Mouse (Mus musculus): ENCODE results near the gene Lrfn3. TPM values are rescaled to one million over a fixed set of nuclear protein-coding genes. Genes with fewer than 3 reads are reported as not detected.

Gene Lrfn3
- polyA plus RNA-seq, 1 experiment from 2014 or later: 21.9 TPM

DNA sequence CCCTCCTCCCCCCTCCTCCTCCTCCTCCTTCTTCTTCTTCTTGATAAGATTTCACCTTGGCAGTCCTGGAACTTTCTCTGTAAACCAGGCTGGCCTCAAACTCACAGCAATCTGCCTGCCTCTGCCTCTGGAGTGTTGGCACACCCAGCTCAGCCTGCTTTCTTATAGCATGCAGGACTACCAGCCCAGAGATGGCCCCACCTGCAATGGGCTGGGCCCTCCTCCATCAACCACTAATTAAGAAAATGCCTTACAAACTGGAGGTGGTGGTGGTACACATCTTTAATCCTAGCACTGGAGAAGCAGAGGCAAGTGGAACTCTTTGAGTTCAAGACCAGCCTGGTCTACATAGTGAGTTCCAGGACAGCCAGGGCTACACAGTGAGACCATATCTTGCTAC is 36.1 kb downstream of the Lrfn3 start:
- TF ChIP-seq CTCF (IDR thresholded peaks at IDR 0.05): no peak
- no peak for ATAC-seq
- H3K27me3 ChIP-seq: no peaks in the 10 kb centered on the region
- CTCF ChIA-PET: interaction anchor here (2.0 kb wide), 1 partner anchor 9 kb away, joined by 7 read pairs; no protein-coding TSS in a partner anchor
- no peak for DNase-seq (ENCODE audit: low read depth, low spot score)
- POLR2A ChIA-PET: no interaction called here
- in situ Hi-C loops (cut with MboI; ENCODE audit: low pct_unique_long_range_greater_than_20kb): no loop called here

DNA sequence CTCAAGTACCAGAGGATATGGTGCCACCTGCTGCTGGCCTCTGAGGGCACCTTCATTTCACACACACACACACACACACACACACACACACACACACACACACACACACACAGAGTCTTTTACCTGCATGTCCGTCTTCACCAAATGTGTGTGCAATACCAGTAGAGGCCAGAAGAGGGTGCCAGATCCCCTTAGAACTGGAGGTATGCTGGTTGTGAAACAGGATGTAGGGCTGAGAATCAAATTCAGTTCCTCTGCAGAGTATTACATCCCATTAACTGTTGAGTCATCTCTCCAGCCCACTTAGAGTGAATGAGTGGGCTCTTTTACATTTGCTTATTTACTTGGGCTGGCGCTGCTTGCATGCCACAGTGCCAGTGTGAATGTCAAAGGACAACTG is 37.2 kb downstream of the Lrfn3 start:
- CTCF ChIA-PET: interaction anchor here (1.2 to 1.5 kb wide), 2 partner anchors 9 to 11 kb away, joined by 6 to 7 read pairs; no protein-coding TSS in a partner anchor
- DNase-seq (ENCODE audit: low read depth, low spot score) (no peak), ATAC-seq (no peak)
- H3K27me3 ChIP-seq: no peaks in the 10 kb centered on the region
- in situ Hi-C loops (cut with MboI; ENCODE audit: low pct_unique_long_range_greater_than_20kb): no loop called here
- POLR2A ChIA-PET: no interaction called here
- no peak for TF ChIP-seq CTCF (IDR thresholded peaks at IDR 0.05)

DNA sequence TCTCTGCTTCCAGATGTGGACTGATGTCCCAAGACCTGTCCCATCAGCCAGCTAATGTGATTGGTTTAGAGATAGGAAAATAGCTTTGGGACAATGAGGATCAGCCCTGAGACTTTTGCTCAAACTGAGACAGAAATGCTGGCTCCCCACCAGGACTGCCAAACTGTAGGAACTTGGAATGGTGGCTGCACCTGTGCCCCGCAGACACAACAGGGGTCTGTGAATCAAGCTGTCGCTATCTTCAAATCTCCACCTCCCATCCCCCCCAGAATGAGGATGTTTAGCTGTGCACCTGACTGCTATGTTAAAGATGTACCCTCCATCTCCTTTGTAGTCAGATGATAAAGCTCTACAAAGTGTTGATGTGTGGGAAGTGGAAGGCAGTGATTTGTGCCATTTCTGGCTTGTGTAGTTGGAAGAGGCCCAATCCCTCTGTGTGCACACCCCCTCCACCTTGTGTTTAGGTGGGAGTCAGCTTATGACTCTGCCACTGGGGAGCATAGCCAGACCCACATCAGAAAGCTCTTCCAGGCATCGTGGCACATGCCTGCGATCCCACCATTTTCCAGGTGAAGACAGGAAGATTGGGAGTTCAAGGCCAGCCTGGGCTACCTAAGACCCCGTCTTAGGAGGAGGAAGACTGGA is 38.1 kb downstream of the Lrfn3 start:
- no peaks in the 10 kb centered on the region for H3K27me3 ChIP-seq
- no peak for ATAC-seq
- ChIA-PET CTCF (interaction anchor here (1.2 to 1.5 kb wide), 3 partner anchors 10 to 22 kb away, joined by 3 to 7 read pairs (median 6); no protein-coding TSS in a partner anchor), POLR2A (interaction anchor here (0.6 kb wide), 1 partner anchor 292 kb away, joined by 3 read pairs; no protein-coding TSS in a partner anchor)
- in situ Hi-C loops (cut with MboI; ENCODE audit: low pct_unique_long_range_greater_than_20kb): no loop called here
- DNase-seq (ENCODE audit: low read depth, low spot score): no peak
- no peak for TF ChIP-seq CTCF (IDR thresholded peaks at IDR 0.05)

DNA sequence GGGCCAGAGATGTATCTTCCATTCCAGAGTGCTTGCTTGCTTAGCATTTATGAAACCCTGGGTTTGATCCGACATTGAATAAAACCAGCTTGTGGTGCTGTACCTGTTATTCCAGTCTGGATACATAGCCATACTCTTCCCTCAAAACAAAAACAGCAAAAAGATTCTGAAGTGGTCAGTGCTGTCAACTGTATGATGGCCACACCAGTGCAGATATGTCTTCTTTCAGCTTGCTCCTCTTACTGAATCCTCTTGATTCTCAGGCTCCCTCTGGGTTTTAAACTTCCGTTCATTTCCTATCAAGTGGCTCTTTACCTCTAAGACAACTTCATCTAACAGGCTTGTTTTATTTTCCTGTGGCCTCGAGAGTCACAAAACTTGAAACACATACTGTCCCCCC is 38.8 kb downstream of the Lrfn3 start, which contains the start of gene Sdhaf1:
Sdhaf1 (minus strand) TSS at position 101 of the 400 bp plus-strand sequence.
- ATAC-seq (no peak), DNase-seq (ENCODE audit: low read depth, low spot score) (no peak)
- TF ChIP-seq CTCF (IDR thresholded peaks at IDR 0.05): no peak
- in situ Hi-C loops (cut with MboI; ENCODE audit: low pct_unique_long_range_greater_than_20kb): no loop called here
- no peaks in the 10 kb centered on the region for H3K27me3 ChIP-seq
- ChIA-PET CTCF (interaction anchor here (1.3 to 1.5 kb wide), 2 partner anchors 12 to 22 kb away, joined by 3 to 6 read pairs; no protein-coding TSS in a partner anchor), POLR2A (no interaction called here)

DNA sequence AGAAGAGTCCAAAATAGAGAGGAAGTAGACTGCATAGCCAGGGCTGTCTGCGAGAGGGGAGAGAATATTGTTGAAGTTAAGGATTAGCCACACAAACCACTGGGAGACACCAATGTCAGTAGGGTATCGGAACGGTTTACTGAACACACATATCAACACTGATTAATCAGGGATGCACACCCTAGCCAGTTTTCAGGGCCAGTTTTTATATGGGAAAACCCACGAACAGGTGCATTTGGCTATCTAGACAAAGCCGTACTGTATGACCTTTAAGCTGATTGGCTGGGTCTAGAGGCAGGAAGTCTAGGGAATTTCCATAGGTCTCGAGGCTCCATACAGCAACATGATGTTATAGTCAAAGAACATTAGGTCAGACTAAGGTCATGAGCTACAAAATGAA is 39.7 kb downstream of the Lrfn3 start:
- DNase-seq (ENCODE audit: low read depth, low spot score) (no peak), ATAC-seq (no peak)
- TF ChIP-seq CTCF (IDR thresholded peaks at IDR 0.05): no peak
- H3K27me3 ChIP-seq: no peaks in the 10 kb centered on the region
- ChIA-PET CTCF (interaction anchor here (1.3 to 1.4 kb wide), 2 partner anchors 13 to 23 kb away, joined by 3 read pairs; no protein-coding TSS in a partner anchor), POLR2A (interaction anchor here (0.5 to 1.5 kb wide), 2 partner anchors 15 to 129 kb away, joined by 3 to 5 read pairs; no protein-coding TSS in a partner anchor)
- in situ Hi-C loops (cut with MboI; ENCODE audit: low pct_unique_long_range_greater_than_20kb): no loop called here

DNA sequence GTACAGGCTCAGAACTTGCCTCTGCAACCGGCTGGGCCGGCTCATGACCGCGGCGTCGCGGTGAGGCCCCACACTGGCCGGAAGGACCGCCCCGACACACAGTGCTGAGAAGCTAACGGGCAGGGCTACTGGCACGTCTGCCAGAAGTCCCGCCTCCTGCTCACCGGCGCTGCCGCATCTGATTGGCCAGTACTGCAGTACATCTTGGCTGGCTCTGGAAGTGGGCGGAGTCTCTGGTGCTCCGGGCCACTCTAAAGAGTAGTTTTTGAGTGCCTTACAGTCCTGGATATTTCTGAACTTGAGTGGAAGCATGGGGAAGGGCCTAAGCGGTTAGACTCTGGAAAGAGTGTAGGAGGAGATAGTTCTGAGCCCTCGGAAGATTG is 40.3 kb downstream of the Lrfn3 start:
- no peak for TF ChIP-seq CTCF (IDR thresholded peaks at IDR 0.05)
- ChIA-PET POLR2A (interaction anchor here (1.5 kb wide), 1 partner anchor 14 kb away, joined by 5 read pairs; no protein-coding TSS in a partner anchor), CTCF (interaction anchor here (1.1 to 1.4 kb wide), 3 partner anchors 11 to 14 kb away, joined by 3 to 4 read pairs (median 4); no protein-coding TSS in a partner anchor)
- peak; percentile 87 for DNase-seq (ENCODE audit: low read depth, low spot score)
- no peaks in the 10 kb centered on the region for H3K27me3 ChIP-seq
- peak; percentile 98 for ATAC-seq
- in situ Hi-C loops (cut with MboI; ENCODE audit: low pct_unique_long_range_greater_than_20kb): no loop called here

DNA sequence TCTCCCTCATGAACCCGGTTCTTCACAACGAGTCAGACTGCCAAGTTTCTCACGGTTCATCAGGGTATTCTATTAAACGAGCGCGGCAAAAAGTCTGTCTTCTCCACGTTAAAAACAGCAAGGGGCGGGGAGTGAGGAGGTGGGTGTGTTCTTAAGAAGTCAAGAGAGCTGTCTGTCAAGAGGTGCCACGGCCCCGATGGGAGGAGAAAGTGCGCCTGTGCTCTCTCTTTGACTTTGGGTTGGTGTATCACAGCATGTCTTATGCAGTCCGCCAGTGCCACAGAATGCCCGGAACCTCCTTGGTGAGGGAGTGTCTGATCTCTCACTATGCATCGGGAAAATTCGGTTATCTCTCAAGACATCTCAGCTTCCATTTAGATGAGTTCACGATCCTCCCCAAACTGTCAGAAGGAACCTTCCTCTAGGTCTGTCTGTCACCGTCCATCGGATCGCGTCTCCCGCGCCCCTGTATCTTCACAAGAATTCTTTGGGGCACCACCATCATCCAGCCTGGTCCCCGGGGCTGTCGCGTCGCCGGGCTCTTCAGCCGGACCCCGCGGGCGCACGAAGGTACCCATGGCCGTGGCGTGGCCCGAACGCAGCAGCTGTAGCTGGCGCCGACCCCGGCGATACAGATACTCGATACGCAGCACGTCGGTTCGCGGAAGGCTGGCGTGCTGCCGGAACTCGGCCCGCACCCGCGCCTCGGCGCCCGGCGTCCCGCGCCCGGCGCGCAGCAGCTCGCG is 40.9 kb downstream of the Lrfn3 start, which contains the start of gene E130208F15Rik:
E130208F15Rik (plus strand) TSS at position 202 of the 746 bp plus-strand sequence.
- H3K27me3 ChIP-seq: no peaks in the 10 kb centered on the region
- ChIA-PET CTCF (interaction anchor here (1.1 to 2.0 kb wide), 3 partner anchors 11 to 14 kb away, joined by 4 to 7 read pairs (median 4); no protein-coding TSS in a partner anchor), POLR2A (interaction anchor here (0.6 to 1.5 kb wide), 3 partner anchors 8 to 14 kb away, joined by 3 to 5 read pairs (median 3); no protein-coding TSS in a partner anchor)
- ATAC-seq (peak; percentile 69), DNase-seq (ENCODE audit: low read depth, low spot score) (no peak)
- TF ChIP-seq CTCF (IDR thresholded peaks at IDR 0.05): no peak
- in situ Hi-C loops (cut with MboI; ENCODE audit: low pct_unique_long_range_greater_than_20kb): no loop called here

DNA sequence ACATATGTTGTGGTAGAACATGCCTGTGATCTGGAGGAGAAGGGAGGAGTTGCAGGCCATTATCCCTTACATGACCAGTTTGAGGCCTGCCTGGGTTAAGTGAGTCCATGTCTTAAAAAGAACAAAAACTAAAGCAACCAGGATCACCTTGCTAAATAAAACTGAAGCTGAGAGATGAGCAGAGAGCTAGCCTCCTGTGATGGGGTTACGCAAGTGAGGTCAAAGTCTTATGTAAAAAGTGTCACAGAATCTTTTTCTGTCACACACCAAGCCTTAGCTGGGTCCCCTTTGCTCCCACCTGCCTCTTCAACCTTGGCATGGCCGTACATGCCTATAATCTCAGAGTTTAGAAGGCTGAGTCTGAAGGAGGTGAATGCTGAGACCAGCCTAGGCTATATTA is 41.6 kb downstream of the Lrfn3 start:
- CTCF ChIA-PET: interaction anchor here (1.0 to 2.0 kb wide), 5 partner anchors 10 to 20 kb away, joined by 3 to 7 read pairs (median 4); partner anchors contain the start of gene Alkbh6

DNA sequence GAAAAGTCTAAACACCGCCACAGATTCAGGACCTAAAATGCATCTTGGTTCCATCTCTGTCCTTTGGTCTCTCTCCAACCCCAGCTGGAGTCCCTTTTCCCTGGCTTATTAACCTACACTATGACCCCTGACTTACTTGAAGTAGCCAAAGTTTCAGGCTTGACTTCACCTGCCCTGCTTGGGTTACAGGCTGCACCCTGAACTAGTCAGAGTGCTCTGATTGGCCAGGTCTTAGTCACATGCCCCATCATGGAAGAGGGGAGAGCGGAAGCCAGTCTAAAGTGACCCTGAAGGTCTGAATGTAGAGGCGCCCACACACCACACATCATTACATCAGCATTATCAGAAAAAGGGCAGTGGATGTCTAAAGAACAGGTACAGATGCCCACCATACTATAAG is 44.4 kb downstream of the Lrfn3 start:
- no peaks in the 10 kb centered on the region for H3K27me3 ChIP-seq
- DNase-seq (ENCODE audit: low read depth, low spot score) (no peak), ATAC-seq (no peak)
- ChIA-PET CTCF (no interaction called here), POLR2A (interaction anchor here (0.6 to 1.0 kb wide), 2 partner anchors 15 to 217 kb away, joined by 3 read pairs; no protein-coding TSS in a partner anchor)
- in situ Hi-C loops (cut with MboI; ENCODE audit: low pct_unique_long_range_greater_than_20kb): no loop called here
- TF ChIP-seq CTCF (IDR thresholded peaks at IDR 0.05): no peak

More for the DNA sequence above, 41.6 kb downstream of the Lrfn3 start:
- in situ Hi-C loops (cut with MboI; ENCODE audit: low pct_unique_long_range_greater_than_20kb): no loop called here
- DNase-seq (ENCODE audit: low read depth, low spot score): no peak
- POLR2A ChIA-PET: interaction anchor here (0.9 kb wide), 1 partner anchor 12 kb away, joined by 3 read pairs; no protein-coding TSS in a partner anchor
- H3K27me3 ChIP-seq: no peaks in the 10 kb centered on the region
- no peak for TF ChIP-seq CTCF (IDR thresholded peaks at IDR 0.05)
- no peak for ATAC-seq

Measured in Patski (cell line).